Mouse (Mus musculus) megakaryocyte progenitor cell, adult 5-6 weeks (primary cell): ENCODE measurements around the gene Micu1. TPM values are rescaled to one million over a fixed set of nuclear protein-coding genes. Genes with fewer than 3 reads are reported as not detected.
"Not testable (repeated sequence)": the region's sequence is repeated elsewhere in the genome, so short reads cannot be mapped to it uniquely, and the experiment has no call there.

Source experiments
- ATAC-seq: replicated peaks from 2 replicates; pipeline ENCODE4 v1.8.0; 2016; ENCODE audit warnings: mild to moderate bottlenecking, moderate TSS enrichment, inconsistent platforms; ENCODE audit not compliant: poor library complexity
- total RNA-seq, 2 experiments: library from RNA; stranded (forward) in 1 of 2; stranded (reverse) in 1 of 2; fragments of 157-497, 149-512 nt in 1 of 2; fragments of 200-1000 nt in 1 of 2; gene quantifications; 2 replicates each; pipeline versions ENCODE4 v1.2.3 to v1.2.4; 2015 to 2017

Gene Micu1
- total RNA-seq, 2 experiments from 2014 or later: 42.0 to 60.7 TPM

DNA sequence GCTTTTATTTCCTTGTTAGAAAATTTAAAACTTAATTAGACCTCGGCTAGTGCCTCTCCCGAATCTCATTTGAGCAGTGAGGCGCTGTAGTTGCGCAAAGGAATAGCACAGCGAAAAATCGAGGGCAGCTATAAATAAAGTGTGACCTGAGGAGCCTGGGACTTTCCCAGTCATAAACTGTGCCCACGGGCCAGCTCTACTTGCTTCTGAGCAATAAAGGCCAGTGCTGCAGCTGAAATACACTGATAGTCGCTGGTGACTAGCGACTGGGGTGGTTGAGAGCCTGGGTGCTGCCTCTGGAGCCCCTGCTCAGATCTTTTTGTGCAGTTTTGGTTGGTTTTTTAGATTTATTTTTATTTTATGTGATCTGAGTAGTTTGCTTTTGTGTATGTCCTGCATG is 142.4 kb downstream of the Micu1 start:
- no peak for ATAC-seq

DNA sequence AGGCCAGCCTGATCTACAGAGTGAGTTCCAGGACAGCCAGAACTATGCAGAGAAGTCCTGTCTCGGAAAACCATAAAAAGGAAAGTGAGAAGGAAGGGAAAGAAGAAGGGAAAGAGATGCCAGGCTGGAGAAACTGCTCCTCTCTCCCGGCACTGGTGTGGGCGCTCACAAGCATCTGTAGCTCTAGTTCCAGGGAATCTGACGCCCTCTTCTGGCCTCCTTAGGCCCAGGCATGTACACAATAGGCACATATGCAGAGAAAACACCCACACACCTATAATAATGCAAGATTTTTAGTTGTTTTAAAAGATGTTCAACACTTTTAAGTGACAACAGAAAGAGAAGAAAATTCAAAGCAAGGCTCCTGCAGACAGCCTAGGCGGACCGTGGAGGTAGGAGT is 144.1 kb downstream of the Micu1 start:
- 0 out of 2 replicates have a peak, but pooled peaks have one; percentile 37 for ATAC-seq

DNA sequence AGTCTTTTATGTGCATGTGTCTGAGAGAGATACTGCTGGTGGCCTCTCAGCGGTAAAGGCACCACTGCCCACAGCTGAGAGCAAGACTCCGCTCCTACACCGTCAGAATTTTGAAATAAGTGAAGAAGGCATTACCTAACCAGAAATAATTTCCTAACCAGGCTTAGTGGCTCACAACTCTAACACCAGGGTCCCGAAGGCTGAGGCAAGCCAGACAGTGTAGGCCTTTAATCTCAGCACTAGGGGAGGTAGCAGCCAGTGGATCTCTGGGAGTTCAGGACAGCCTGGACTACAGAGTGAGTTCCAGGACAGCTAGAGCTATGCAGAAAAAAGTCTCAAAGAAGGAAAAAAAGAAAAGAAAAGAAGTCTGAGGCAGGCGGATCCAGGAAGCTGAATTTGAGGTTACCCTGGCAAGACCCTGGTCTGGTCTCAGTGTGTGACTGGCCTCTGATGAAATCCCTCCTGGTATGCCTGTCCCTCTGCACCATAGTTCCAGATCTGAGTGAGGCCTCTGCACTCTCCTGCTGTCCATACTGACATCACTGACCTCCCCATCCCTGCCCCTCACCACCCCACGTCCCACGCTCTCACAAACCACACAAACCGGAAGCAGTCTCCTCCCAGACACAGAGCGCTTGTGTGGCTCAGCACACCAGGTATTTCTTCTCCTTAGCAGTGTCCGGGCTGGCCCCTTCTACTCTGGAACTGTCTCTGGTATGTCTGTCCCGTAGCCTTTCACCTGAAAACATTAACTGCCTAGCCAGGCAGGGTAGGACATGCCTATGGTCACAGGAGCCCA is 146.0 kb downstream of the Micu1 start:
- ATAC-seq: peak; percentile 57

DNA sequence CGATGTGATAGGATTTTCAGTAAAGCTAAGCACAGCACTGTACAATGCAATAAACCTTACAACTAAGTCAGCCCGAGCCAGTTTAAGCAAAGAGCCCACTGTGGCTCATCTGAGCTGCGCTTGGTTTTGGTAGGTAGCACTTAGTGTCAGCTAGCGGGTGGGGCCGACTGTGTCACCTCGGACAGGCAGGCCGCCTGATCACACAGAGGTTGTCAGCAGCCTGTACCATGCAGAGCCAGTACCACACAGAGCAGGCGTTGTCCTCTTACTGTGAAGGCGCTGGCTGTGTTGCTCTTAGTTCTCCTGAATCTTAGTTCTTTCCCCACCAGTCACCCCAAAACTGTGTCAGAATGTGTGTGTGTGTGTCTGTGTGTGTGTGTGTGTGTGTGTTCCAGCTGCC is 146.7 kb downstream of the Micu1 start:
- ATAC-seq: no peak

DNA sequence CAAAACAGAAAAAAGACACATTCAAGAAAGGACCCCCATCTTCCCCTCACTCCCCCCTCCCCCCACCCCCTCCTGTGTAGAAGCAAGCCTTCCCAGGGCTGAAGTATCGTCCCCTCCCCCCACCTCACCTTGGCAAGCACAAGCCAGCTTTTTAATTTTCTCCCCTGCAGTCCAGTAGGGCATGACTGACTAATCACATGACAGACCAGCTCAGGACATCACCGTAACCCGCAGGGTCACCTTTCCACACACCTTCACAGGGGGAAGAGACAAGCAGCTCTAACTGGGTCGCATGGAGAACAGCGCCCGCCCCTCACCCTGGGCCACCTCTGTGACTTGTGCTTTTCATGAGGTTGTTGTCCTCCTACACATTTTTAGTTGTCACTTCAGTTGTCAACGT is 147.1 kb downstream of the Micu1 start:
- no peak for ATAC-seq

DNA sequence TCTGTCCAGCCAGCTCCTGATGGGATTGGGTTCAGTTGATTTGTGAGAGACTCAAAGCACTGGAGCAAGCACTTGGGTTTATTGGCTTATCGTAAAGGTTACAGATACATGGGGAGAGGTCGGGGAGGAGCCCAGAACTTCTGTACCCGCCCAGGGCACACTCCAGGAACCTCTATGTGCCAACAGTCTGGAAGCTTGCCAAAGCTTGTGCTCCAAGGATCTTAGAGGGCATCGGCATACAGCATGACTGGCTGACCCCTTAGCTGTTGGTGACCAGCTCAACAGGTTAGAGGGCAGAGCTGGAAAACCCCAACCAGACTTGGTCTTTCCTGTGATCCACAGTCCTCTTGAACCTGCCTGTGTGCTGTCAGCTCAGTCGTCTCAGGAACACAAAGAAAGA is 154.9 kb downstream of the Micu1 start:
- ATAC-seq: no peak

DNA sequence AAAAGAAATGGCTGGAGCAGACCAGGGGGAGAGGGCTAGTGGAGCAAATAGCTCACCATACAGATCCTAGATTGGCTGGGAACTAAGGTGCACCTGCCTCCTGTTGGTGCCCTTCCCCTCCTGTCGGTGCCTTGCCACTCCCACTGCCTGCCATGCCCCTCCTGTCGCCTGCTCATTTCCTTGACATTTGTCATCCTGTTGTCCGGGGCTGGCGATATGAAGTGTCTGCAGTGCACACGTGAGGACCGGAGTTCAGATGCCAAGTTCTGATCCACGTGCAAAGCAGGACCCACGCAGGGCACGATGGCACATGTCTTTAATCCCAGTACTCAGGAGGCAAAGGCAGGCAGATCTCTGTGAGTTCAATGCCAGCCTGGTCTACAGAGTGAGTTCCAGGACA is 158.4 kb downstream of the Micu1 start:
- no peak for ATAC-seq

DNA sequence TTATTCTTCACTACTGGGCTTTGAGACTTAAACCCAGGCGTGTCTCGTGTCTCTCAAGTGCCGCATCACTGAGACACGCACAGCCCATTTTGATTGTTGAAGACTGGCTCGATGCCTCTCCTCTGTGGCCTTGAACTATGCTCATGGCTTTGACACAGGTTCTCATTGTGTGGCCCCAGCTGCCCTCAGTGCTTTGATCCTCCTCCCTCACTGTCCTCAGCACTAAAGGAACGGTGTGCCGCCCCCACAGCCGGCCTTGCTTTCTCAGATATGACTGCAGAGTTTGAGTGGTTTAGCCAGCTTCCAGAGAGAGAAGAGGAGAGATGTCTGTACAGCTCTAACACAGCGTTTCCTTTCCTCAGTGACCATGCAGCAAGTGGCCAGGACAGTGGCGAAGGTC is 158.9 kb downstream of the Micu1 start:
- ATAC-seq: no peak

DNA sequence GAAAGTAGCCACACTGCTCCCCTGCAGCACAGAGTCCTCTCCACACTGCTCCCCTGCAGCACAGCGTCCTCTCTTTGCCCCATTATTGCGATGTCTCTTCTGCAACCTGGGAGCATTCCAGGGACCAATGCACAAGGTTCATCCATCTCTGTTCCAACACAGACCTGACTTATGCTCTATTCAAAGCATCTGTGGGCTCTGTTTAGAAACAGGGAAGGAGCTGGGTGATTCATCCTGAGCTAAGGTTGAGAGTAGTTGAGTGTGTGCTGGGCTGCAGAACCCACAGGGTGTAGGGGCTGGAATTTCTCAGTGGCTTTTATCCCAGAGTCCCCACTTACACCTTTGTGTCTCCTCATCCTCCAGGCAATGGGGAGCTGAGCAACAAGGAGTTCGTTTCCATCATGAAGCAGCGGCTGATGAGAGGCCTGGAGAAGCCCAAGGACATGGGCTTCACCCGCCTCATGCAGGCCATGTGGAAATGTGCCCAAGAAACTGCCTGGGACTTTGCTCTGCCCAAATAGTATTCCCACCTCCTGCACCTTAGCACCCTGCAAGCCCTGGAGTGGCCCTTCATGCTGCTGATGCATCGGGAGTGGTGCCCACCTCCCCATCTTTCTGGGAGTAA is 160.7 kb downstream of the Micu1 start:
- ATAC-seq: no peak

DNA sequence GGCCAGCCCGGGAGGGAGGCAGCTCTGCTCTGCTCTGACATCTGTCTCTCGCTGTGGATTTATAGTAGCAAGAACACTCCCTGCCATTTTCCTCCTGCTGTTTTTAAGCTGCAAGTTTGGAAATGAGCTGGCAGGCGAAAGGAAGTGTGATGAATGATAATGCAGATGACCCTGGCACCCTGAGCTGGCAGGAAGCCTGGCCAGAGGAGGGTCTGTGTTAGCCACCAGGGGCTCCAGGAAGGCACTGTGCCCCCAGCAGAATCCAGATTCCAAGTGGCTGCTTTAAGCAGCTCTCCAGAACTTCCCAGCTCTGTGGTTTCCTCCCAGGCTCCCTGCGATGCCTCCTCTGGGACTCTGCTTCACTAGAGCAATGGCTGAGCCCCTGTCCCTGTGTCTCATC is 161.3 kb downstream of the Micu1 start:
- ATAC-seq: no peak

DNA sequence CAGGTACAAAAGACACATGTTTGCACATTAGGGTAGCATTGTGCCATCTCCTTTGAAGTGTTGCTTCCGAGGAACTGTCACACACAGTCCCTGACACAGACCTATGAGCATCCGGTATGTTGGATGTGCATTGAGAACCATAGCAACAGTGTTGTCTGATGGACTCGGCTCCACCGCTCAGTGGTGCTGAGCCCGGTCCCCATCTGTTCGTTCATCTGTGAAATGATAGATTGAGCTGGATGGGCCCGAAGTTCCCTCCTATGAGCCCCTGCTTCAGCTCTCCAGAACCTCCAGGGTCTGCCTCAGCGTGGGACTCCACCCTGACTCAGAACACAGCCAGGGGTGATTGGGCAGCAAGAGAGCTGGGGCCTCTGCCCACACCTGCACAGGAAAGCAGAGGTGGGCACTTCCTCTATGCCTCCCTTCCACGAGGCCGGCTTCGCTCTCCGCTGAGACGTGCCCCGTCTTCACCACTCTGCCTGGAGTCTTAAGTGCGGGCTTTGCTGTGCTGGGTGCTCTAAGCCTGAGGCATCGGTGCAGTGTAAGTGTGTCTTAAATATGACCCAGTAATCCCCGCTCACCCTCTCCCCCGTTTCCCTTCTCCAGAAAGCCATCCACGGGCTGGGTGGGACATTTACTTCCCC is 162.1 kb downstream of the Micu1 start:
- no peak for ATAC-seq

DNA sequence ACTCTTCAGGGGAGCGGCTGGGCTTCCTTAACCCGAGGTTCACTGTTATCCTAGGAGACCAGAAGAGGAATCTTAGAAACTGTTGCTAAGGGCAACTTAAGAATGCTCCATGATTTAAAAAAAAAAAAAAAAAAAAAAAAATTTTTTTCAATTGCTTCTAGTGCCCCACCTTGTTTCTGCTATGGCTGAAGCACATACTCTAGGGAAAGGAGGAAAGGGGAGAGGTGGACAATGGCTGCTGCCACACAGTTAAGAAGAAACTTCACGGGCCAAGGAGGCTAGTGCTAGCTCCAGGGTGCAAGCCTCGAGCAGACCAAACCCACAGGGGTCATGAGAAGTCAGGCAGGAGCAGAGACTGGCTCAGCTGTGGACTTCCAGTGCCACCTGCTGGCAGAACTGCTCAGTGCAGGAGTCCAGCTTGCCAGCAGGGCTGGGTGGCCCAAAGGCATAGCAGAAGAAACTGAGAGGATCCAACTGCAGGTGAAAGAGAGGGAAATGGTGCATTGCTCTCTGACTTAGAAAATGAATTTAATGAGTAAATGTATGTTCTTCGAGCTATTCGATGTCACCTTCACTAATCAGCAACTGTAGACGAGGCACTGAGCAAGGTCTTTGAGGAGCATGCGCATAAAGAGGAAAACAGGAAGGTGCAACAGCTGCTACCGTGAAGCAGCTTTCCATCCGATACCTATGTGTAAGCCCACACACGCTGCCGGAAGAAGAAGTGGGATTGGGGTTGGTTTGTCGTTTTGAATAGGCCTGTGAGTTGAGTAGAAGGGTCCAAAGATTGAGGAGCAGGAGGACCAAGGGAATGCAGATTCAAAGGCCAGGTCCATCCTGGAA is 162.8 kb downstream of the Micu1 start:
- ATAC-seq: peak; percentile 98

DNA sequence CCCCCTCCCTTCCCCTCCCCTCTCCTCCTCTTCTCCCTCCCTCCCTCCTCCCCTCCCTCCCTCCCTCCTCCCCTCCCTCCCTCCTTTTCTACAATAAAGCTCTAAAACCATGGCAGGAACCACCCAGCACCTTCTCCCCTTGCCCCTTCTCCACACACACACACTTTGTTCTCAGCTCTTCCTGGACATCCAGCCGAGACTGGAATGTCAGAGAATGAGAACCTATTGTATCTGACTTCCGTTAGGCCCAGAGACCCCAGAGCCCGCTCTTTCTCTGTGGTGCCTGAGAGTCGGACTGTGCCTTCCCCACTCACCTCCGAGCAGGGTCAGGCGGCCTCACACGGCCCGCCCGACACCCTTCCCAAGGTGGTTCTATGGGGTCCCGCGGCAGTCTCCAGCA is 166.0 kb downstream of the Micu1 start:
- ATAC-seq: no peak

DNA sequence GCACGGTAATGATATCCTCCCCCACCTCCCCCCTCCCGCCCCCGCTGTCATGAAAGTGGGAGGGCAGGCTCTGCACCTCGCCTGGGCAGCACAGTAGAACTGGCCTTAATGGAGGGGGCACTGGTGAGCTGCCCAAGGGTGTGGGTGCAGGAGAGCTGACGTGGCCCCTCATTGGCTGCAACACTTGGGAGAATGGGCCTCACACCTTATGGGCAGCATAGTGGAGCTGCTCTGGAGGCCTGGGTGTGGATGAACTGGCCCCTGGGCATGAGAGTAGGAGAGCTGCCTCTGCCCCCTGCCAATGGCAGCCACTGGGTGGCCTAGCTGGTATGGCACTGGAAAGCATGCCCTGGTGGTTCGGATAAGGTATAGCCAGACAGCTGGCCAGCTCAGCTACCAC is 167.8 kb downstream of the Micu1 start:
- ATAC-seq: no peak

DNA sequence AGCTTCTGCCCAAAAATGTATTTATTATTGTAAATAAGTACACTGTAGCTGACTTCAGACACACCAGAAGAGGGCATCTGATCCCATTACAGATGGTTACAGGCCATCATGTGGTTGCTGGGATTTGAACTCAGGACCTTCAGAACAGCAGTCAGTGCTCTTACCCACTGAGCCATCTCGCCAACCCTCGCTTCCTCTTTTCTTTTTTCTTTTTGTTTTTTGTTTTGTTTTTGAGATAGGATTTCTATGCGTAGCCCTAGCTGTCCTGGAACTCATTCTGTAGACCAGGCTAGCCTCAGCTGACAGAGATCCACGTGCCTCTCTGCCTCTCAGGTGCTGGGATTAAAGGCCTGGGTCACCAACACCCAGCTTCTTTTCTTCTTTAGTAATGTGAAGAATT is 170.4 kb downstream of the Micu1 start:
- ATAC-seq: not testable (repeated sequence)

DNA sequence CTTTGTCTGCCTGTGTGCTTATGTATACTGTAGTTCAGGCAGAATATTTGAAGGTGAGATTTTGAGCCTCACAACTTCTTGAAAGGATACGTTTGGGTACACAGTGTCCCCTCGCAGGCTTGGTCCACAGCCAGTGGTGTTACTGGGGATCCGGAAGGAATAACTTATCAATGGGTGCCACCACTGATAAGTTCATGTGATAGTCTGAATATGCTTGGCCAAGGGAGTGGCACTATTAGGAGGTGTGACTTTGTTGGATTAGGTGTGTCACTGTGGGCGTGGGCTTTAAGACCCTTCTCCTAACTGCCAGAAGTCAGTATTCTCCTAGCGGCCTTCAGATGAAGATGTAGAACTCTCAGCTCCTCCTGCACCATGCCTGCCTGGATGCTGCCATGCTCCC is 170.9 kb downstream of the Micu1 start:
- peak; percentile 12; the same call in 1 of the 2 replicates for ATAC-seq

DNA sequence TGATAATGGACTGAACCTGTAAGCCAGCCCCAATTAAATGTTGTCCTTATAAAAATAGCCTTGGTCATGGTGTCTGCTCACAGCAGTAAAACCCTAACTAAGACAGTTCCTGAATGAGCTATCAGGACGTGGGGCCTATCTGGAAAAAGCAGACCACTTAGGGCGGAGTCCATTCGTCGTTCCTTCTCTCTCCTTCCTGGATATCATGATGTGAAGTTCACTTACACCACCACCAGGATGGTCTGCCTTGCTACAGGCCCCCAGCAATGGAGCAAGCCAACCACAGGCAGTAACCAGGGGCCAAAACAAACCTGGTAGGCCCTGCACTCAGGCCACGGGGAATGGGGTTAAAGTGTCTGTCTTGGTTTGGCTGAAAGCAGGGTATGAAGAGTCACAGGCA is 171.3 kb downstream of the Micu1 start:
- peak; percentile 83 for ATAC-seq

DNA sequence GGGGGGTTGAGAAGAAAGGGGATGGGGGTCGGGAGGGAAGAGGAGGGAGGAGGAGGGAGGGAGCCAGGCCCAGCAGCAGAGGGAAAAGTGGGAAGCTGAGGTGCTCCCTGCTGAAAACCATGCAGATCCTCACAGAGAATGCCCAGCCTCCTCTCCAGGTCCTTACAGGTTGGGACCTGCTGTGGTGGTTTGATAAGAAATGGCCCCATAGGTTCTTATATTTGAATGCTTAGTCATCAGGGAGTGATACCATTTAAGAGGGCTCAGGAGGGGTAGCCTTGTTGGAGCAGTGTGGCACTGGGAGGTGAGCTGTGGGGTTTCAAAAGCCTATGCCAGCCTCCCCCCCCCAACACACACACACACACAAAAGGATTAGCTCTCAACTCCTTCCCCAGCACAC is 173.1 kb downstream of the Micu1 start:
- ATAC-seq: peak; percentile 38

DNA sequence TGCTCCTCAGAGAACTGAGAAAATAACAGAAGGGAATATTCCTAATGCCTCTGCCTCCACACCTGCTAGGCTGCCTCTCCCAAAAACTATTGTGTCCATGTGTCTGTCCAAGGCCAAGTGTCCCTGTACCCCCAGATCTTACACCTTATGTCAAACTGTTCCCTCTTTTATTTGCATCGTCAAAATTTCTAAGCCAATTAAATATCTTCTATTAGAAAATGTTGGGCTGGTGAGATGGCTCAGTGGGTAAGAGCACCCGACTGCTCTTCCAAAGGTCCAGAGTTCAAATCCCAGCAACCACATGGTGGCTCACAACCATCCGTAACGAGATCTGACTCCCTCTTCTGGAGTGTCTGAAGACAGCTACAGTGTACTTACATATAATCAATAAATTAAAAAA is 174.4 kb downstream of the Micu1 start:
- ATAC-seq: not testable (repeated sequence)

DNA sequence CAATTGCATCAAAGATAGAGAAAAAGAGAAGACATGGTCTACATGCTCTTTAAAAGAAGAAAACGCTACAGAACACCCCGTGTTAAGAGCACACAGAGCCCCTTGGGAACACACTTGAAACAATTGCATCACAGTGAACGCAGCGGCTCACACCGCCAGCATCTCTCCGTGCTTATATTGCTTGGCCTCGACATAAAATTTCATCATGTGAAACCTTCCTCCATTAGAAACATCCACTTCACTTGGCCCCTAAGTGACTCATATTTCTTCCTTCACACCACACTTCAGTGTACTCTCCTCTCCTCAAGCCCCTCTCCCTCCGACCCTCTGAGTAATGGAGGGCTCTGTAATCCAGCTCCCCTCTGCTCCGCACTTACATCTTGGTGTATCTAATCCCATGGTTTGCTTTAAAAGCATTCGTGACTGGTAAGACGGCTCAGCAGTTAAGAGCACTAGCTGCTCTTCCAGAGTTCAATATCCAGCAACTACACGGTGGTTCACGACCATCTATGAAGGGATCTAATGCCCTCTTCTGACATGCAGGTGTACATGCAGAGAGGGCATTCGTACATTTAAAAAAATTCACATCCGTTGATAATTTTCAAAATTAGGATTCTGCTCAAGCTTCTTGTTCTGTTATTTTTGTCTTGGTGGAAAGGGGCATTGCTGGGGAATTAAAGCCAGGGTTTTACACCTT is 175.3 kb downstream of the Micu1 start:
- no peak for ATAC-seq

DNA sequence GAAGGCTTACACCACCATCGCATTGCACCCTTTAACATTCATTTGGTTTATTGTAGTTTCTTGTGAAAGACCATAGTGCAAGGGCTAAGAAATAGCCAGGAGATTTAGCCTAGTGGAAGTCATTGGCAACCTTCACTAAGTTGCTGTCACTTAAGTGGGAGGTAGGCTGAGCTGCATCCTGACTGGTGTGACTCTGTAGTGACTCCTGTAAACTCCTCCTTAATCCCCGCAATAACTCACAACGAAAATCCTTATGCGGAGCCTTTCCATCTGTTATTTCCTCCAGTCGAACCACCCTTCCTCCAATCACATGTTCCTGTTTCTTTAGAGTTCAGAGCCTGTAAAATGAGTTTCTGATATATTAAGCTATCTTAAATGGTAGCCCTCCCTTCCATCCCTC is 176.5 kb downstream of the Micu1 start:
- peak; percentile 18 for ATAC-seq
